Mouse (Mus musculus) ZHBTc4 (cell line): ENCODE data around the gene Zcwpw1.

Experiments used
- DNase-seq: peaks from one replicate; pipeline ENCODE4 v3.0.0-alpha.2; 2011; ENCODE audit warnings: low read depth, low spot score

Zcwpw1 gene

GRCm38 (mm10) chr5:137755425-137755824 is 32.2 kb upstream of the Zcwpw1 start:
- DNase-seq, result no peak

GRCm38 (mm10) chr5:137756106-137756505 is 31.5 kb upstream of the Zcwpw1 start:
- no peak for DNase-seq

- DNase-seq, result peak; percentile 89
These were observed 30.5 kb upstream of the Zcwpw1 start for GRCm38 (mm10) chr5:137756882-137757661.

- no peak for DNase-seq
These were observed 29.7 kb upstream of the Zcwpw1 start for GRCm38 (mm10) chr5:137757887-137758286.

GRCm38 (mm10) chr5:137758921-137759534 is 28.6 kb upstream of the Zcwpw1 start:
- DNase-seq, result no peak

- peak; percentile 95 for DNase-seq
These were observed 27.6 kb upstream of the Zcwpw1 start for GRCm38 (mm10) chr5:137759971-137760412.

GRCm38 (mm10) chr5:137764609-137765340 is 22.8 kb upstream of the Zcwpw1 start:
- DNase-seq, result peak; percentile 66

GRCm38 (mm10) chr5:137766270-137766669 is 21.3 kb upstream of the Zcwpw1 start:
- DNase-seq, result peak; percentile 72

- no peak for DNase-seq
These were observed 19.1 kb upstream of the Zcwpw1 start for GRCm38 (mm10) chr5:137768475-137768874.

- peak; percentile 82 for DNase-seq
These were observed 16.9 kb upstream of the Zcwpw1 start for GRCm38 (mm10) chr5:137770709-137771108.

GRCm38 (mm10) chr5:137772755-137773154 is 14.8 kb upstream of the Zcwpw1 start:
- DNase-seq, result no peak

- DNase-seq, result no peak
These were observed 11.9 kb upstream of the Zcwpw1 start for GRCm38 (mm10) chr5:137775587-137776290.

- peak; percentile 83 for DNase-seq
These were observed 11.1 kb upstream of the Zcwpw1 start for GRCm38 (mm10) chr5:137776408-137776918.

GRCm38 (mm10) chr5:137777267-137777845 is 10.2 kb upstream of the Zcwpw1 start:
- DNase-seq, result no peak

GRCm38 (mm10) chr5:137778635-137779034 is 9.0 kb upstream of the Zcwpw1 start, which contains the start of gene Ppp1r35:
Gene Ppp1r35 (plus strand): TSS chr5:137778849.
- DNase-seq, result peak; percentile 99

GRCm38 (mm10) chr5:137779053-137779933 is 8.3 kb upstream of the Zcwpw1 start:
- DNase-seq, result peak; percentile 65

GRCm38 (mm10) chr5:137781661-137782060 is 5.9 kb upstream of the Zcwpw1 start:
- DNase-seq, result no peak

GRCm38 (mm10) chr5:137782776-137783522 is 4.6 kb upstream of the Zcwpw1 start:
- DNase-seq, result no peak

GRCm38 (mm10) chr5:137783901-137784540 is 3.6 kb upstream of the Zcwpw1 start:
- no peak for DNase-seq
